Mouse (Mus musculus) liver, embryonic 14.5 days (tissue): ENCODE measurements around the gene Shisa5.
A peak's percentile ranks its signal among the peaks of the same experiment; 100 is the strongest.

Experiments used
- CTCF ChIP-seq: IDR thresholded peaks from 2 replicates; pipeline ENCODE4 v1.5.1; 2016; ENCODE audit warnings: antibody characterized with exemption, low read depth, control low read depth
- EP300 ChIP-seq: IDR thresholded peaks from 2 replicates; pipeline ENCODE4 v1.6.1; 2016; ENCODE audit warnings: antibody characterized with exemption, low read depth

- TF ChIP-seq CTCF (no peak), EP300 (0 out of 2 replicates have a peak, but pooled peaks have one; percentile 11)
Measured at GRCm38 (mm10) chr9:108991428-108992084, 46.8 kb upstream of the Shisa5 start, which contains the start of gene Pfkfb4.
